Mouse (Mus musculus) embryo, embryonic 10.5 days (tissue): ENCODE measurements around the gene Ldhd.

ENCODE experiments used
- DNase-seq: peaks from one replicate; pipeline ENCODE4 v3.0.0-alpha.2; 2015; ENCODE audit warnings: low spot score

Gene Ldhd

GRCm38 (mm10) chr8:111594951-111595350 is 35.2 kb downstream of the Ldhd start:
- DNase-seq = no peak

GRCm38 (mm10) chr8:111594044-111594840 is 35.9 kb downstream of the Ldhd start:
- no peak for DNase-seq

GRCm38 (mm10) chr8:111592390-111592910 is 37.7 kb downstream of the Ldhd start:
- no peak for DNase-seq

GRCm38 (mm10) chr8:111591176-111591575 is 39.0 kb downstream of the Ldhd start:
- no peak for DNase-seq

GRCm38 (mm10) chr8:111590214-111590613 is 40.0 kb downstream of the Ldhd start:
- no peak for DNase-seq

- DNase-seq = no peak
Observed at GRCm38 (mm10) chr8:111588336-111588735, 41.8 kb downstream of the Ldhd start.

GRCm38 (mm10) chr8:111587545-111588094 is 42.6 kb downstream of the Ldhd start:
- no peak for DNase-seq

- no peak for DNase-seq
Observed at GRCm38 (mm10) chr8:111584946-111585345, 45.2 kb downstream of the Ldhd start.

GRCm38 (mm10) chr8:111582386-111582785 is 47.8 kb downstream of the Ldhd start:
- no peak for DNase-seq

- no peak for DNase-seq
Observed at GRCm38 (mm10) chr8:111580306-111580705, 49.9 kb downstream of the Ldhd start.

GRCm38 (mm10) chr8:111579318-111579717 is 50.9 kb downstream of the Ldhd start:
- DNase-seq = no peak

GRCm38 (mm10) chr8:111577880-111578533 is 52.2 kb downstream of the Ldhd start:
- no peak for DNase-seq

- no peak for DNase-seq
Observed at GRCm38 (mm10) chr8:111576501-111576900, 53.7 kb downstream of the Ldhd start.

GRCm38 (mm10) chr8:111575492-111575891 is 54.7 kb downstream of the Ldhd start:
- no peak for DNase-seq

- DNase-seq = no peak
Observed at GRCm38 (mm10) chr8:111574016-111574415, 56.2 kb downstream of the Ldhd start.
